Mouse (Mus musculus) T-cell, adult 2 months (primary cell): Measurements from ENCODE around the gene B3gnt9.

Experiments used
- DNase-seq: peaks from one replicate; pipeline ENCODE4 v3.0.0; 2022; ENCODE audit warnings: low spot score

The B3gnt9 gene

GRCm38 (mm10) chr8:105209153-105210110, 45.5 kb downstream of the B3gnt9 start:
- DNase-seq = no peak

GRCm38 (mm10) chr8:105207675-105208273, 47.2 kb downstream of the B3gnt9 start:
- no peak for DNase-seq

GRCm38 (mm10) chr8:105206766-105207275, 48.1 kb downstream of the B3gnt9 start:
- no peak for DNase-seq

GRCm38 (mm10) chr8:105205748-105206147, 49.2 kb downstream of the B3gnt9 start:
- no peak for DNase-seq
